Comparison of ENCODE assay signal across 12 mouse cellular contexts in the genomic region with DNA sequence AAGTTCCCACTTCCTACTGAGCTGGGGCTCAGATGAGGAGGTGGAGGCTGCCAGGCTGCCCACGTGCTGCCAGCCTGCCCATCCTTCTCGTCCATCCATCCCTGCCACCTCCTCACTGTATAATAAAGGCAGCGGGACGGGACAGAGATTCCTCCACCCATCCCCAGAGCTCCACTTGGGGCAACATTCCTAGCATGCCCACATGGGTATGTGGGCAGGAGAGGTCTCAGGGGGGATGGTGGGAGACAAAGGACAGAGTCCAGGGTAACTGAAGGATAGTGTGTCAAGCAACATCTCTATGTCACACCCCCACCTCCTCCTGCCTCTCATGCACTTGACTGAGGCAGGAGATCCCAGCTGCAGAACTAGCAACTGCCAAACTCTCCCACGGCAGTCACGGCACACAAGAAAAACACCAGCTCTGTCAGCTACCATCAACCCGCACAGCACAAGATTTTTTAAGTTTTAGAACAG. TPM values are rescaled to one million over a fixed set of nuclear protein-coding genes. Genes with fewer than 3 reads are reported as not detected.
DNase-seq lines count a peak whose midpoint lies in the region; ATAC-seq and TF ChIP-seq lines count a peak whose summit lies in the region.
"Had no signal": no experiment of that assay in that cellular context is flagged by ENCODE, and none has a peak within 500 bp of the region (broad histone marks: within the 10 kb centered on the region; RNA-seq: fewer than 3 reads in every experiment).

No protein-coding gene starts in this region.

- 0 out of 2 replicates have a peak overlapping the region, but pooled peaks have one; percentile 14 for H3K9ac ChIP-seq in heart, embryonic 12.5 days
- no peak overlapping the region for H3K9ac ChIP-seq in midbrain, postnatal 0 days (replicated peaks; ENCODE audit: low read length, poor library complexity, severe bottlenecking)
- H3K9ac ChIP-seq: liver, embryonic 15.5 days had no signal

- H3K4me3 ChIP-seq in heart, embryonic 12.5 days, result no peak overlapping the region
- no peak overlapping the region for H3K4me3 ChIP-seq in C2C12 (ENCODE audit: insufficient read depth, poor library complexity, severe bottlenecking)
- no peak overlapping the region for H3K4me3 ChIP-seq in embryonic fibroblast, embryonic 13.5 days (ENCODE audit: insufficient read depth, low read length)
- H3K4me3 ChIP-seq in midbrain, postnatal 0 days (ENCODE audit: low read depth, low read length), result no peak overlapping the region
- H3K4me3 ChIP-seq: liver, embryonic 15.5 days had no signal

- H3K79me2 ChIP-seq in C2C12 (ENCODE audit: control insufficient read depth, insufficient read depth), result peaks cover 100% of the 10 kb centered on the region

- H3K4me1 ChIP-seq in heart, embryonic 12.5 days (replicated peaks), result peaks cover 66% of the 10 kb centered on the region
- peaks cover 18% of the 10 kb centered on the region for H3K4me1 ChIP-seq in embryonic fibroblast, embryonic 13.5 days (ENCODE audit: control insufficient read depth, insufficient read depth, low read length)
- H3K4me1 ChIP-seq in midbrain, postnatal 0 days (ENCODE audit: insufficient read depth, low read length), result no peaks in the 10 kb centered on the region

- peak overlapping the region; percentile 27 for H3ac ChIP-seq in C2C12 (ENCODE audit: control insufficient read depth, insufficient read length, low read depth)

- intact Hi-C loops in heart, postnatal 36 days (cut with DNase I), result loop anchor here (2.0 kb wide), 1 partner anchor 50 kb away; the partner anchor contains the start of gene Smurf1
- intact Hi-C loops in left cerebral cortex, postnatal 14 days (cut with DNase I), result loop anchor here (5.0 kb wide), 1 partner anchor 53 kb away; the partner anchor contains the start of gene Smurf1

- no peak for ATAC-seq in heart, embryonic 12.5 days (ENCODE audit: insufficient number of reproducible peaks, low FRiP score)
- no peak for ATAC-seq in midbrain, postnatal 0 days (ENCODE audit: low FRiP score)

- peak overlapping the region; percentile 17; the same call in 1 of the 2 replicates for H3K4me2 ChIP-seq in heart, embryonic 12.5 days
- H3K4me2 ChIP-seq in midbrain, postnatal 0 days (ENCODE audit: low read depth, low read length, poor library complexity, severe bottlenecking), result no peak overlapping the region
- H3K4me2 ChIP-seq: liver, embryonic 15.5 days had no signal

- H3K27me3 ChIP-seq in heart, embryonic 12.5 days (replicated peaks), result no peaks in the 10 kb centered on the region
- H3K27me3 ChIP-seq in C2C12 (ENCODE audit: control insufficient read depth, insufficient read depth, insufficient read length), result no peaks in the 10 kb centered on the region
- no peaks in the 10 kb centered on the region for H3K27me3 ChIP-seq in midbrain, postnatal 0 days (ENCODE audit: insufficient read depth, low read length)
- H3K27me3 ChIP-seq: liver, embryonic 15.5 days had no signal

- no peaks in the 10 kb centered on the region for H3K9me3 ChIP-seq in heart, embryonic 12.5 days (replicated peaks)
- H3K9me3 ChIP-seq in midbrain, postnatal 0 days (ENCODE audit: low read length), result no peaks in the 10 kb centered on the region
- H3K9me3 ChIP-seq: liver, embryonic 15.5 days had no signal

- peak overlapping the region; percentile 28 for H3K27ac ChIP-seq in heart, embryonic 12.5 days (ENCODE audit: poor library complexity, severe bottlenecking)
- H3K27ac ChIP-seq in embryonic fibroblast, embryonic 13.5 days (ENCODE audit: insufficient read depth, low read length), result peak overlapping the region; percentile 3; the same call in 1 of the 2 replicates
- no peak overlapping the region for H3K27ac ChIP-seq in midbrain, postnatal 0 days (ENCODE audit: low read depth, low read length)
- H3K27ac ChIP-seq: liver, embryonic 15.5 days had no signal

- H3K36me3 ChIP-seq in heart, embryonic 12.5 days, result no peaks in the 10 kb centered on the region
- no peaks in the 10 kb centered on the region for H3K36me3 ChIP-seq in C2C12 (ENCODE audit: control insufficient read depth, insufficient read depth)
- no peaks in the 10 kb centered on the region for H3K36me3 ChIP-seq in midbrain, postnatal 0 days (ENCODE audit: insufficient read depth, low read length)
- H3K36me3 ChIP-seq: liver, embryonic 15.5 days had no signal

- H3K79me3 ChIP-seq in C2C12 (ENCODE audit: low read depth), result peaks cover 87% of the 10 kb centered on the region

- WGBS in heart, embryonic 12.5 days, result 34% methylated on average over 7 of the region's 7 CpGs
- 54% methylated on average over 7 of the region's 7 CpGs for WGBS in midbrain, postnatal 0 days

- TF ChIP-seq POLR2A in embryonic fibroblast, embryonic 13.5 days (IDR thresholded peaks at IDR 0.05; ENCODE audit: low read depth, low read length), result no peak

- no peak for DNase-seq in heart, postnatal 36 days
- peak; percentile 56 to 73 for DNase-seq in left cerebral cortex, postnatal 14 days (ENCODE audit: low spot score in 2 of 2)
- no peak for DNase-seq in ovary, postnatal 10 days (ENCODE audit: low spot score)
- DNase-seq in midbrain, postnatal 0 days (ENCODE audit: low spot score), result no peak
- DNase-seq in adrenal gland, adult (ENCODE audit: inconsistent age in 2 of 2, low spot score in 1 of 2), result no peak
- DNase-seq: gastrocnemius, postnatal 14 days; midbrain, embryonic 14.5 days; retina, postnatal 1 day had no signal

- no peak for TF ChIP-seq CTCF in C2C12 (IDR thresholded peaks at IDR 0.05; ENCODE audit: control insufficient read depth, insufficient read depth, insufficient read length)
- TF ChIP-seq CTCF in embryonic fibroblast, embryonic 13.5 days (IDR thresholded peaks at IDR 0.05; ENCODE audit: borderline replicate concordance, insufficient read depth, low read length), result no peak
- no peak for TF ChIP-seq CTCF in midbrain, postnatal 0 days (IDR thresholded peaks at IDR 0.05)

TF ChIP-seq in C2C12, 6 proteins besides CTCF, POLR2A, EP300 and RAD21:
- no peak for TF ChIP-seq FOSL1 (IDR thresholded peaks at IDR 0.05; ENCODE audit: insufficient read depth, low read length, poor library complexity, severe bottlenecking)
- no peak for TF ChIP-seq MYOD1 (IDR thresholded peaks at IDR 0.05; ENCODE audit: control insufficient read depth, insufficient read length, low read depth)
- peak; percentile 77 for TF ChIP-seq USF1 (IDR thresholded peaks at IDR 0.05; ENCODE audit: low read depth)
- no peak for TF ChIP-seq CEBPB (IDR thresholded peaks at IDR 0.05; ENCODE audit: low read depth)
- TF ChIP-seq MYOG (IDR thresholded peaks at IDR 0.05; ENCODE audit: control insufficient read depth, extremely low read depth, insufficient read length), result no peak
- peak; percentile 91 for TF ChIP-seq MAX (IDR thresholded peaks at IDR 0.05)

RNA-seq across cellular contexts. Expression of gene Smurf1, which starts 51.2 kb away (rescaled TPM):
- polyA plus RNA-seq in heart, embryonic 12.5 days (2016; fragmentation: Nextera tagmentation; extraction: Ambion mirVana), result 18.7 and 21.6 TPM in 2 replicates
- 10 to 100 TPM; 24.6 to 27.2 TPM for total RNA-seq in heart, postnatal 36 days (2021)
- 39.1 TPM for polyA plus RNA-seq in C2C12 (2012; fragmentation: generic; extraction: Trizol)
- polyA plus RNA-seq in embryonic fibroblast, embryonic 13.5 days (2011; ENCODE audit: insufficient read length, low read depth, missing spikeins), result 37.1 and 42.5 TPM in 2 replicates
- 10 to 100 TPM; 37.2 to 40.8 TPM for total RNA-seq in left cerebral cortex, postnatal 14 days (2021)
- total RNA-seq in midbrain, postnatal 0 days (2014; rRNA removed), result 63.0 and 71.1 TPM in 2 replicates
- polyA plus RNA-seq in midbrain, postnatal 0 days (2015; fragmentation: Nextera tagmentation; extraction: Ambion mirVana), result 24.6 and 28.0 TPM in 2 replicates

Comparison
In these comparisons a context has a peak if more than half of its experiments do, and no peak if none do; other contexts are left out.
1. DNase-seq: peak in left cerebral cortex, postnatal 14 days (2 of 2); none in heart, postnatal 36 days (0 of 2), ovary, postnatal 10 days (single experiment), midbrain, postnatal 0 days (single experiment) and adrenal gland, adult (0 of 2).